8 mouse cellular contexts compared by ENCODE assay signal in genomic region chr2:29052943-29053454, GRCm38 (mm10). TPM values are rescaled to one million over a fixed set of nuclear protein-coding genes. Genes with fewer than 3 reads are reported as not detected.
A peak's percentile ranks its signal among the peaks of the same experiment; 100 is the strongest.
DNase-seq lines count a peak whose midpoint lies in the region; ATAC-seq and TF ChIP-seq lines count a peak whose summit lies in the region.

No protein-coding gene starts in this region.

- ATAC-seq in heart, embryonic 12.5 days (ENCODE audit: insufficient number of reproducible peaks, low FRiP score) = no peak
- ATAC-seq in hindbrain, embryonic 14.5 days (ENCODE audit: low FRiP score) = peak; percentile 21; the same call in 1 of the 2 replicates
- peak; percentile 54 for ATAC-seq in midbrain, embryonic 11.5 days (ENCODE audit: low FRiP score)

- no peaks in the 10 kb centered on the region for H3K27me3 ChIP-seq in heart, adult 2 months (ENCODE audit: control insufficient read depth, insufficient read depth, low read length)
- H3K27me3 ChIP-seq in heart, embryonic 12.5 days (replicated peaks) = peaks cover 25% of the 10 kb centered on the region
- peaks cover 80% of the 10 kb centered on the region for H3K27me3 ChIP-seq in embryonic facial prominence, embryonic 10.5 days (replicated peaks; ENCODE audit: low read depth, poor library complexity, severe bottlenecking)
- H3K27me3 ChIP-seq in hindbrain, embryonic 14.5 days (ENCODE audit: control insufficient read depth, insufficient read depth, low read length) = peaks cover 36% of the 10 kb centered on the region
- peaks cover 11% of the 10 kb centered on the region for H3K27me3 ChIP-seq in midbrain, embryonic 11.5 days (ENCODE audit: control insufficient read depth, insufficient read depth, low read length)
- no peaks in the 10 kb centered on the region for H3K27me3 ChIP-seq in small intestine, adult 2 months (ENCODE audit: control insufficient read depth, insufficient read depth, low read length)

- H3K4me1 ChIP-seq in heart, adult 2 months (ENCODE audit: control insufficient read depth, insufficient read depth, low read length) = 0 out of 2 replicates have a peak, but pooled peaks cover 1% of the 10 kb centered on the region
- peaks cover 5% of the 10 kb centered on the region for H3K4me1 ChIP-seq in heart, embryonic 12.5 days (replicated peaks)
- peaks cover 11% of the 10 kb centered on the region for H3K4me1 ChIP-seq in embryonic facial prominence, embryonic 10.5 days
- H3K4me1 ChIP-seq in hindbrain, embryonic 14.5 days (replicated peaks; ENCODE audit: control insufficient read depth, insufficient read depth, low read length) = peaks cover 8% of the 10 kb centered on the region; the same call in 1 of the 2 replicates
- H3K4me1 ChIP-seq in midbrain, embryonic 11.5 days (ENCODE audit: control insufficient read depth, insufficient read depth, low read length) = peaks cover 16% of the 10 kb centered on the region
- H3K4me1 ChIP-seq in small intestine, adult 2 months (ENCODE audit: control insufficient read depth, insufficient read depth, insufficient read length, low read length) = peaks cover 4% of the 10 kb centered on the region

- no peak for TF ChIP-seq EP300 in heart, adult 2 months (IDR thresholded peaks at IDR 0.05; ENCODE audit: insufficient read depth, low read depth, low read length)

- DNase-seq in heart, adult 2 months = peak; percentile 45 to 55
- peak; percentile 68 for DNase-seq in adrenal gland, adult 2 months
- peak; percentile 72 for DNase-seq in embryonic facial prominence, embryonic 10.5 days (ENCODE audit: low spot score)
- DNase-seq in hindbrain, embryonic 14.5 days (ENCODE audit: low spot score) = peak; percentile 83
- peak; percentile 31 to 69 for DNase-seq in left cerebral cortex, postnatal 10 days (ENCODE audit: extremely low spot score in 1 of 2, low spot score in 2 of 2)
- DNase-seq in midbrain, embryonic 11.5 days (ENCODE audit: low spot score, missing footprints) = peak; percentile 97

- no peak for TF ChIP-seq POLR2A in heart, adult 2 months (IDR thresholded peaks at IDR 0.05; ENCODE audit: insufficient read depth, low read depth, low read length)
- no peak for TF ChIP-seq POLR2A in small intestine, adult 2 months (IDR thresholded peaks at IDR 0.05; ENCODE audit: low read depth, low read length)

- no peak overlapping the region for H3K27ac ChIP-seq in heart, adult 2 months
- H3K27ac ChIP-seq in heart, embryonic 12.5 days (ENCODE audit: poor library complexity, severe bottlenecking) = no peak overlapping the region
- H3K27ac ChIP-seq in embryonic facial prominence, embryonic 10.5 days (replicated peaks) = no peak overlapping the region
- no peak overlapping the region for H3K27ac ChIP-seq in hindbrain, embryonic 14.5 days
- no peak overlapping the region for H3K27ac ChIP-seq in midbrain, embryonic 11.5 days (ENCODE audit: low read depth, low read length)
- no peak overlapping the region for H3K27ac ChIP-seq in small intestine, adult 2 months (ENCODE audit: insufficient read depth, low read depth, low read length)

- H3K79me2 ChIP-seq in heart, adult 2 months (replicated peaks; ENCODE audit: control insufficient read depth, insufficient read depth, low read length) = no peaks in the 10 kb centered on the region

- H3K4me2 ChIP-seq in heart, embryonic 12.5 days = no peak overlapping the region
- no peak overlapping the region for H3K4me2 ChIP-seq in hindbrain, embryonic 14.5 days (replicated peaks)
- H3K4me2 ChIP-seq in midbrain, embryonic 11.5 days = no peak overlapping the region

- H3K4me3 ChIP-seq in heart, adult 2 months = no peak overlapping the region
- no peak overlapping the region for H3K4me3 ChIP-seq in heart, embryonic 12.5 days
- no peak overlapping the region for H3K4me3 ChIP-seq in embryonic facial prominence, embryonic 10.5 days
- no peak overlapping the region for H3K4me3 ChIP-seq in hindbrain, embryonic 14.5 days (replicated peaks; ENCODE audit: low read length)
- H3K4me3 ChIP-seq in midbrain, embryonic 11.5 days (ENCODE audit: low read depth, low read length) = no peak overlapping the region
- no peak overlapping the region for H3K4me3 ChIP-seq in small intestine, adult 2 months (ENCODE audit: low read depth, low read length)

- no peaks in the 10 kb centered on the region for H3K9me3 ChIP-seq in heart, embryonic 12.5 days (replicated peaks)
- H3K9me3 ChIP-seq in embryonic facial prominence, embryonic 10.5 days = no peaks in the 10 kb centered on the region
- H3K9me3 ChIP-seq in hindbrain, embryonic 14.5 days (ENCODE audit: control insufficient read depth, low read length) = no peaks in the 10 kb centered on the region
- H3K9me3 ChIP-seq in midbrain, embryonic 11.5 days (ENCODE audit: control insufficient read depth, low read length) = no peaks in the 10 kb centered on the region

- H3K9ac ChIP-seq in heart, adult 2 months (ENCODE audit: low read depth, low read length) = no peak overlapping the region
- no peak overlapping the region for H3K9ac ChIP-seq in heart, embryonic 12.5 days
- no peak overlapping the region for H3K9ac ChIP-seq in hindbrain, embryonic 14.5 days
- 0 out of 2 replicates have a peak overlapping the region, but pooled peaks have one; percentile 16 for H3K9ac ChIP-seq in midbrain, embryonic 11.5 days (ENCODE audit: low read length)

- TF ChIP-seq CTCF in heart, adult 2 months (IDR thresholded peaks at IDR 0.05) = peak; percentile 80
- peak; percentile 99; the same call in 1 of the 2 replicates for TF ChIP-seq CTCF in small intestine, adult 2 months (IDR thresholded peaks at IDR 0.05; ENCODE audit: extremely low read depth, insufficient read length, insufficient replicate concordance, low read depth, low read length)

- intact Hi-C loops in heart, adult 2 months (cut with DNase I) = loop anchor here (1.0 to 10.0 kb wide), 6 partner anchors 77 to 549 kb away; no protein-coding TSS in a partner anchor
- intact Hi-C loops in left cerebral cortex, postnatal 10 days (cut with DNase I) = loop anchor here (1.0 to 2.0 kb wide), 2 partner anchors 129 to 296 kb away; no protein-coding TSS in a partner anchor

- 22% methylated on average over 4 of the region's 4 CpGs for WGBS in heart, adult 2 months
- 32% methylated on average over 4 of the region's 4 CpGs for WGBS in heart, embryonic 12.5 days
- 32% methylated on average over 4 of the region's 4 CpGs for WGBS in embryonic facial prominence, embryonic 10.5 days
- WGBS in hindbrain, embryonic 14.5 days = 29% methylated on average over 4 of the region's 4 CpGs
- WGBS in midbrain, embryonic 11.5 days = 26% methylated on average over 4 of the region's 4 CpGs
- 25% methylated on average over 4 of the region's 4 CpGs for WGBS in small intestine, adult 2 months

- H3K36me3 ChIP-seq in heart, adult 2 months (ENCODE audit: control insufficient read depth, insufficient read depth, low read length) = no peaks in the 10 kb centered on the region
- no peaks in the 10 kb centered on the region for H3K36me3 ChIP-seq in heart, embryonic 12.5 days
- H3K36me3 ChIP-seq in embryonic facial prominence, embryonic 10.5 days (replicated peaks) = no peaks in the 10 kb centered on the region
- H3K36me3 ChIP-seq in hindbrain, embryonic 14.5 days (replicated peaks; ENCODE audit: control insufficient read depth, insufficient read depth) = no peaks in the 10 kb centered on the region
- H3K36me3 ChIP-seq in midbrain, embryonic 11.5 days (ENCODE audit: control insufficient read depth, insufficient read depth, low read length) = no peaks in the 10 kb centered on the region
- no peaks in the 10 kb centered on the region for H3K36me3 ChIP-seq in small intestine, adult 2 months (ENCODE audit: control insufficient read depth, insufficient read depth, low read length)

RNA-seq across cellular contexts. Expression of gene Cfap77, which starts 1.9 kb away (rescaled TPM):
- total RNA-seq in heart, adult 2 months (2021) = not detected
- 0.39 TPM in 1 of 2 replicates, not detected in the other for polyA plus RNA-seq in heart, adult 2 months (2012; rRNA removed)
- polyA plus RNA-seq in heart, embryonic 12.5 days (2016; fragmentation: Nextera tagmentation; extraction: Ambion mirVana) = 0.24 and 0.27 TPM in 2 replicates
- under 1 TPM in 1 of 2 experiments, not detected in 1; 0.37 TPM for total RNA-seq in adrenal gland, adult 2 months (2021)
- 0.16 TPM in 1 of 2 replicates, not detected in the other for polyA plus RNA-seq in adrenal gland, adult 2 months (2012; rRNA removed)
- 0.75 and 1.2 TPM in 2 replicates for polyA plus RNA-seq in embryonic facial prominence, embryonic 10.5 days (2016; fragmentation: Nextera tagmentation; extraction: Ambion mirVana)
- polyA plus RNA-seq in hindbrain, embryonic 14.5 days (2014; fragmentation: Nextera tagmentation; extraction: Ambion mirVana) = 0.56 and 0.78 TPM in 2 replicates
- total RNA-seq in left cerebral cortex, postnatal 10 days (2021) = 1 to 10 TPM in 1 of 2 experiments, under 1 TPM in 1; 0.91 to 1.1 TPM
- 0.77 and 1.2 TPM in 2 replicates for polyA plus RNA-seq in midbrain, embryonic 11.5 days (2014; fragmentation: Nextera tagmentation; extraction: Ambion mirVana)
- polyA plus RNA-seq in small intestine, adult 2 months (2012; rRNA removed) = 0.16 and 0.18 TPM in 2 replicates

RNA-seq across cellular contexts. Expression of gene Ttf1, which starts 7.1 kb away (rescaled TPM):
- total RNA-seq in heart, adult 2 months (2021) = 1 to 10 TPM; 6.1 to 7.0 TPM
- 3.2 and 7.7 TPM in 2 replicates for polyA plus RNA-seq in heart, adult 2 months (2012; rRNA removed)
- 7.2 and 7.4 TPM in 2 replicates for polyA plus RNA-seq in heart, embryonic 12.5 days (2016; fragmentation: Nextera tagmentation; extraction: Ambion mirVana)
- 10 to 100 TPM in 1 of 2 experiments, 1 to 10 TPM in 1; 9.8 to 12.5 TPM for total RNA-seq in adrenal gland, adult 2 months (2021)
- polyA plus RNA-seq in adrenal gland, adult 2 months (2012; rRNA removed) = 2.7 and 3.0 TPM in 2 replicates
- polyA plus RNA-seq in embryonic facial prominence, embryonic 10.5 days (2016; fragmentation: Nextera tagmentation; extraction: Ambion mirVana) = 10.4 and 13.9 TPM in 2 replicates
- polyA plus RNA-seq in hindbrain, embryonic 14.5 days (2014; fragmentation: Nextera tagmentation; extraction: Ambion mirVana) = 5.7 and 6.0 TPM in 2 replicates
- 1 to 10 TPM; 9.1 to 9.6 TPM for total RNA-seq in left cerebral cortex, postnatal 10 days (2021)
- polyA plus RNA-seq in midbrain, embryonic 11.5 days (2014; fragmentation: Nextera tagmentation; extraction: Ambion mirVana) = 11.4 and 13.8 TPM in 2 replicates
- 1.6 and 3.3 TPM in 2 replicates for polyA plus RNA-seq in small intestine, adult 2 months (2012; rRNA removed)
